Mouse (Mus musculus) kidney, adult 2 months (tissue): ENCODE results near the gene Psme2. TPM values are rescaled to one million over a fixed set of nuclear protein-coding genes. Genes with fewer than 3 reads are reported as not detected.

Experiments
- DNase-seq: peaks from one replicate; pipeline ENCODE4 v3.0.0; 2021
- H3K27ac ChIP-seq: fragments of 200-500 bp; 2 replicates; pipeline ENCODE4 v1.5.1; 2012; ENCODE audit warnings: low read depth, low read length, control low read depth, inconsistent platforms; ENCODE audit not compliant: insufficient read depth
- H3K27me3 ChIP-seq: fragments of 200-500 bp; replicated peaks from 2 replicates; pipeline ENCODE4 v1.6.1; 2012; ENCODE audit warnings: mild to moderate bottlenecking, moderate library complexity, low read length, inconsistent platforms; ENCODE audit not compliant: control insufficient read depth, insufficient read depth
- H3K36me3 ChIP-seq: fragments of 200-500 bp; 2 replicates; pipeline ENCODE4 v1.6.1; 2012; ENCODE audit warnings: mild to moderate bottlenecking, moderate library complexity, low read length, inconsistent platforms; ENCODE audit not compliant: control insufficient read depth, insufficient read depth
- H3K4me1 ChIP-seq: fragments of 200-500 bp; 2 replicates; pipeline ENCODE4 v1.6.1; 2011; ENCODE audit warnings: low read length; ENCODE audit not compliant: control insufficient read depth, insufficient read depth
- H3K4me3 ChIP-seq: fragments of 200-500 bp; 2 replicates; pipeline ENCODE4 v1.5.1; 2011; ENCODE audit warnings: mild to moderate bottlenecking, low read depth, low read length, control low read depth; ENCODE audit not compliant: insufficient read depth
- CTCF ChIP-seq: fragments of 200-500 bp; conservative IDR thresholded peaks from 2 replicates; pipeline ENCODE4 v1.5.1; 2011; ENCODE audit warnings: low read depth, mild to moderate bottlenecking, control low read depth, low read length, moderate library complexity, mixed read lengths; ENCODE audit not compliant: insufficient read depth, insufficient read length
- POLR2A ChIP-seq: fragments of 200-500 bp; IDR thresholded peaks from one replicate; pipeline ENCODE4 v1.6.1; 2011; ENCODE audit warnings: low read depth, low read length, control low read depth
- WGBS: fragments of 180-500 bp; shearing (Covaris S2); methylation state at CpG from one replicate; pipeline ENCODE4 v1.1.7; 2018; 5-methylcytosine and 5-hydroxymethylcytosine counted together
- polyA plus RNA-seq: library from polyadenylated mRNA; depleted of rRNA; stranded (reverse); fragments of >200 nt; gene quantifications from 2 replicates; pipeline ENCODE4 v1.2.3, GENCODE M21; 2012

The Psme2 gene
- polyA plus RNA-seq, 1 experiment = 60.2 TPM

GRCm38 (mm10) chr14:55557003-55557402 lies 33.9 kb downstream of the Psme2 start:
- Histone ChIP-seq H3K4me3 (no peak overlapping the region), H3K27me3 (no peaks in the 10 kb centered on the region), H3K4me1 (peaks cover 12% of the 10 kb centered on the region), H3K36me3 (no peaks in the 10 kb centered on the region), H3K27ac (peak overlapping the region; percentile 91)
- peak; percentile 96 for TF ChIP-seq CTCF
- no peak for TF ChIP-seq POLR2A
- DNase-seq = peak; percentile 93
- 11% methylated on average over 5 of the region's 5 CpGs for WGBS

GRCm38 (mm10) chr14:55555788-55556187 lies 35.1 kb downstream of the Psme2 start:
- Histone ChIP-seq H3K27me3 (no peaks in the 10 kb centered on the region), H3K27ac (no peak overlapping the region), H3K36me3 (no peaks in the 10 kb centered on the region), H3K4me1 (peaks cover 4% of the 10 kb centered on the region), H3K4me3 (no peak overlapping the region)
- DNase-seq = no peak
- WGBS = 87% methylated on average over 3 of the region's 3 CpGs
- no peak for TF ChIP-seq POLR2A
- TF ChIP-seq CTCF = no peak

- Histone ChIP-seq H3K27ac (no peak overlapping the region), H3K27me3 (no peaks in the 10 kb centered on the region), H3K4me3 (no peak overlapping the region), H3K4me1 (peaks cover 4% of the 10 kb centered on the region), H3K36me3 (no peaks in the 10 kb centered on the region)
- no peak for DNase-seq
- no peak for TF ChIP-seq CTCF
- TF ChIP-seq POLR2A = no peak
Measured at GRCm38 (mm10) chr14:55554635-55555034, 36.3 kb downstream of the Psme2 start.

- TF ChIP-seq POLR2A = no peak
- TF ChIP-seq CTCF = no peak
- no peak for DNase-seq
- WGBS = 91% methylated on average over 8 of the region's 8 CpGs
Measured at GRCm38 (mm10) chr14:55551794-55552193, 39.1 kb downstream of the Psme2 start.

GRCm38 (mm10) chr14:55551347-55551746 lies 39.6 kb downstream of the Psme2 start:
- Histone ChIP-seq H3K27me3 (no peaks in the 10 kb centered on the region), H3K36me3 (no peaks in the 10 kb centered on the region; the same call in 1 of the 2 replicates), H3K4me3 (no peak overlapping the region), H3K4me1 (no peaks in the 10 kb centered on the region), H3K27ac (no peak overlapping the region)
- no peak for TF ChIP-seq POLR2A
- TF ChIP-seq CTCF = no peak
- 72% methylated on average over 5 of the region's 5 CpGs for WGBS
- no peak for DNase-seq

More at GRCm38 (mm10) chr14:55551794-55552193, 39.1 kb downstream of the Psme2 start:
- no peaks in the 10 kb centered on the region for H3K27me3 ChIP-seq
- no peaks in the 10 kb centered on the region; the same call in 1 of the 2 replicates for H3K36me3 ChIP-seq
- H3K4me1 ChIP-seq = no peaks in the 10 kb centered on the region; the same call in 1 of the 2 replicates
- H3K27ac ChIP-seq = no peak overlapping the region
- H3K4me3 ChIP-seq = no peak overlapping the region

- no peaks in the 10 kb centered on the region for H3K27me3 ChIP-seq
- no peak overlapping the region for H3K27ac ChIP-seq
- TF ChIP-seq CTCF = no peak
- TF ChIP-seq POLR2A = no peak
- no peaks in the 10 kb centered on the region for H3K4me1 ChIP-seq
- no peak for DNase-seq
- H3K36me3 ChIP-seq = no peaks in the 10 kb centered on the region; the same call in 1 of the 2 replicates
- H3K4me3 ChIP-seq = no peak overlapping the region
- 88% methylated on average over 6 of the region's 6 CpGs for WGBS
Measured at GRCm38 (mm10) chr14:55550191-55550590, 40.7 kb downstream of the Psme2 start.

- no peak for DNase-seq
- no peak overlapping the region for H3K27ac ChIP-seq
- no peak overlapping the region for H3K4me3 ChIP-seq
- WGBS = 69% methylated on average over 9 of the region's 9 CpGs
- TF ChIP-seq POLR2A (no peak), CTCF (no peak)
- H3K36me3 ChIP-seq = no peaks in the 10 kb centered on the region; the same call in 1 of the 2 replicates
- no peaks in the 10 kb centered on the region for H3K4me1 ChIP-seq
- H3K27me3 ChIP-seq = no peaks in the 10 kb centered on the region
Measured at GRCm38 (mm10) chr14:55544334-55544733, 46.6 kb downstream of the Psme2 start.

- WGBS = 98% methylated on average over 12 of the region's 12 CpGs
- DNase-seq = no peak
- no peaks in the 10 kb centered on the region for H3K36me3 ChIP-seq
- no peak overlapping the region for H3K27ac ChIP-seq
- H3K27me3 ChIP-seq = no peaks in the 10 kb centered on the region
- H3K4me1 ChIP-seq = no peaks in the 10 kb centered on the region
- no peak for TF ChIP-seq CTCF
- no peak for TF ChIP-seq POLR2A
- no peak overlapping the region for H3K4me3 ChIP-seq
Measured at GRCm38 (mm10) chr14:55542268-55542667, 48.6 kb downstream of the Psme2 start.
